Mouse (Mus musculus): ENCODE measurements around the gene Fam161a.

- TF ChIP-seq POLR2A (IDR thresholded peaks at IDR 0.05; ENCODE audit: borderline replicate concordance, insufficient read depth, low read length) (no peak), CTCF (IDR thresholded peaks at IDR 0.05; ENCODE audit: borderline replicate concordance, insufficient read depth, low read depth, low read length) (no peak)
These were observed 10.6 kb downstream of the Fam161a start for GRCm38 (mm10) chr11:23017943-23018342.
